Mouse (Mus musculus): ENCODE results near the gene Taok3. TPM values are rescaled to one million over a fixed set of nuclear protein-coding genes. Genes with fewer than 3 reads are reported as not detected.

Taok3 gene
- total RNA-seq, 1 experiment from 2014 or later: 100 TPM

Other genes with a start within 250 kb of the Taok3 start
- 93.5 and 95.5 TPM in 2 replicates for gene Suds3, start 4.0 kb upstream of the Taok3 start, total RNA-seq (2017)
- 128 and 168 TPM in 2 replicates for gene Pebp1, start 167.5 kb downstream of the Taok3 start, total RNA-seq (2017)
- gene Vsig10, start 199.0 kb downstream of the Taok3 start, total RNA-seq (2017): 2.7 and 3.0 TPM in 2 replicates
- 19.4 and 26.6 TPM in 2 replicates for gene Wsb2, start 237.2 kb downstream of the Taok3 start, total RNA-seq (2017)

All from common myeloid progenitor, adult 5-6 weeks (primary cell).